Mouse (Mus musculus) fat pad, adult 2 months (tissue): ENCODE data around the gene Zfp275.

Experiments
- DNase-seq: peaks from one replicate; pipeline ENCODE4 v3.0.0-alpha.2; 2011; ENCODE audit warnings: low read depth, low spot score; ENCODE audit errors: extremely low read depth

Zfp275 gene

GRCm38 (mm10) chrX:73401616-73402015 is 59.2 kb downstream of the Zfp275 start:
- DNase-seq: no peak
